Mouse (Mus musculus) c-Kit-positive CD71-positive TER-119-negative erythroid progenitor cells, embryonic 14.5 days (primary cell): Measurements from ENCODE around the gene Chat.

ENCODE experiments used
- DNase-seq: peaks from one replicate; pipeline ENCODE4 v3.0.0-alpha.2; 2013; ENCODE audit warnings: low read depth

The Chat gene

GRCm38 (mm10) chr14:32465889-32466288 lies at the start of gene Chat:
Gene Chat (minus strand): TSS chr14:32465989.
- DNase-seq: no peak

DNA sequence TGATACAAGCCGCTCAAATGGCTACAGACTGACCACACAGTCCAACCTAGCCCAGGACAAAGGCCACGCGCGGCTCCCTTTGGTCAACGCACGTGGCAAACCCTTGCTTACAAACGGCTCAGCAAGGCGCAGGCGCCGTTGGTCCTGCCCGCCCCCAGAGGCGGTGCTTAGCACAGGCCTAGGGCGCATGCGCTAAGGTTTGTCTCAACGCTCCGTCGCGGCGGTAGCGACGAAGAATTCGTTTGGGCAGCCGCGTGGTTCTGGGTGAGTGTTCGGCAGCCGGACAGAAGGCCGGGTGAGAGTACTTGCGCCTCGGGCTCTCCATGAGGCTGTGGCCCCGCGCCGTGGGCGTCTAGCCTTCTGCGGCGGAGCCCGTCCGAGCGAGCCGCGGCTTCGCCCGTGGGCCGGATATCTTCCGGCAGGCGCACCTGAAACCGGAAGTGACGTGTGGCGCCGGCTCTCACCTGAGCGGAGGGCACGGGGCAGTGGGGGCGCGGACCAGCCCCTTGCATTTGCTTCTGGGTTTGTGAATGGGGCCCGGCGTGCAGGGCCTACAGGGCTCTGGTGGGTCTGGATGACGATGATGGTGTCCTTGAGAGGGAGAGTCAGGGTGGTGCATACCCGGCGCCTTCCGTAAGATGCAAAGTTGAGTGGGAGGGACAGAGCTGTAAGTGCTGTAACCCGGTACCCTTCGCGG lies 47.7 kb upstream of the Chat start, which contains the start of gene Ercc6:
Gene Ercc6, plus strand, starts transcription at position 186 of the 697 bp plus-strand sequence.
- DNase-seq: peak; percentile 85

DNA sequence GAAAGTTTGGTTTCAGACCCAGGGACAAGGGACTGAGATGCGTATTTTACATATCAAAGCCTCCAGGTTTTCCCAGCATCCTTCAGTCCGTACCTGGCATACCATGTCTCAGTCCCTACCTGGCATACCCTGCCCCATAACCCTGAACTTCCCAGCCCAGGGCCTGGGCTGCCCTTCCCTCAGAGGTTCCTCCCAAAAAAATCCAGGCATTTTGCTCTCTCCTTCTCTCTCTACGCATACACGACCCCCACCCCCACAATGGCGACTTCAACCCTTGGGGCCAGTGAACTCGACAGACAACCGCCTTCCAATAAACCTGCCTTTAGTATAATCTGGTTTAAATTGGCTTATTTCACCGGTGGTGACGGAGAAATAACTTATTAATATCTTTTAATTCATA lies 47.1 kb upstream of the Chat start:
- no peak for DNase-seq

GRCm38 (mm10) chr14:32509443-32509961 lies 43.7 kb upstream of the Chat start:
- DNase-seq: no peak

GRCm38 (mm10) chr14:32508105-32508835 lies 42.5 kb upstream of the Chat start:
- peak; percentile 54 for DNase-seq

DNA sequence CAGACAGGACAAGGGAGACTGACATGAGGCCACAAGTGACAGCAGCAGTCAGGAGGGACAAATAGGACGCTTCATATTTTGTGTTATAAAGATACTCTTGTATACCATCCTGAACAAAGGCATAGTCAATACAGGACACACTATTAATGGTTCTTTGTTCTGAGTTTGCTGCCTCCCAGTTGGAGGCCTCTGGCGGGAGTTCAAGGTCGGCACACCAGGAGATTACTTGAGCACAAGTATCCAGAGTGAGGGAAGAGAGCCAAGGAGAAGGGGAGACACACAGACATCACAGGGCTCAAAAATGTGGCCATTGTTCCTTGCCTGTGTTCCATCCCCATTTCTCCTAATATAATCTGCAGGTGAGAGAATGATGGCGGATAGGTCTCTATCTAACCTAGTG lies 41.4 kb upstream of the Chat start:
- no peak for DNase-seq

DNA sequence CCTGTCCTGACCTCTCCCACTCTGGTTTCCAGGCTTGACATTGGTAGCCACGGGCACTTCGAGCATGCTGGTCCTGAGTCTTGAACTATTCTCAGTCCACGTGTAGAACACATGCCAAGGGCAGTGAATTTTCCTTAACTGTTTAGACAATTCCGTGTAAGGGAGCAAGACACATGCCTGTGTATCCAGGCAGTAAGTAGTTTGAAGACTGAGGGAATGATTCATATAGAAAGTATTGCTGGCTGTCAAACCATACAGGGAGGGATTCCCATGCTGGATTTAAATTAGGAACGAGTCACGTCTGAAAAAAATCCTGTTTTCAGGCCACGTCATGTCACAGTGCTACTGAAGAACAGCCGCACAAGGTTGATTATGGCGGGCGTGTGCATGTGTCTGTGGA lies 40.5 kb upstream of the Chat start:
- DNase-seq: no peak

- no peak for DNase-seq
These were observed 38.1 kb upstream of the Chat start for GRCm38 (mm10) chr14:32503897-32504296.

DNA sequence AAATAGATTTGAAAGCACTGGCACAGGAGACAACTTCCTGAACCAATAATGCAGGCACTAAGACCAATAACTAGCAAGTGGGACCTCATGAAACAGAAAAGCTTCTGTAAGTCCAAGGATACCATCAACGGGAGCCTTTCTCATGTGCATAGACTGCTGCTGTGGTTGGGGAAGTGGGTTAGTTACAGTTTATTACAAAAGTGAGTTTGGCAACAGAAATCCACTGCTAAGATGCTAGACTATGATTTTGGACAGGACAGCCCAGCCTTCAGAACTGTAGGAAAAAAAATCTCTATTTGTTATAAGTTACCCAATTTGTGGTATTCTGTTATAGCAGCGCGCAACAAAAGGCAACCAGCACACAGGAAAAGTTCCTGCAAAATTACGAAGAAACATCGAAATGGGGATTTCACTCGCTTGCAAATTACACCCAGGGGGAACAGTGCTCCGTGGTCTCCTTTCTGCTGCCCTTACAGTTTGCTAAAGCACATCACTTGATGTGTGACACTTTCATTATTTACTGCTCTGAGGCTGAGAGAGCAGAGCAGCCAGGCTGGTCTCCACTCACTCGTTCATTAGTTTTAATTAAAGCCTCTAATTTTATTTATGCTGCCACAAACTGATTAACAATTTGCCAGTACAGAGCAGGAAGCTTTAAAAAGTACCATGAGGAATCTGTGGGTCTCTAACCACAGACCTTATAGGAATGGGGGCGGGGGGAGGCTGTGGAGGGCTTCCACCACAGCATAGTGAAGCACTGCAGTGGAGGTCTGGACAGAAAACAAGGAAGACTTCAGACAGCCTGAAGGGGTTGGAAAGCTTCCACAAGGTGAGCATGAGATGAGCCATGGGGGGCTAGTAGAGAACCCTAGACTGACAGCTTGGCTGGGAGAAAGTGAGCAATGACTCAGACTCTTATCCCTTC lies 37.2 kb upstream of the Chat start:
- DNase-seq: no peak

DNA sequence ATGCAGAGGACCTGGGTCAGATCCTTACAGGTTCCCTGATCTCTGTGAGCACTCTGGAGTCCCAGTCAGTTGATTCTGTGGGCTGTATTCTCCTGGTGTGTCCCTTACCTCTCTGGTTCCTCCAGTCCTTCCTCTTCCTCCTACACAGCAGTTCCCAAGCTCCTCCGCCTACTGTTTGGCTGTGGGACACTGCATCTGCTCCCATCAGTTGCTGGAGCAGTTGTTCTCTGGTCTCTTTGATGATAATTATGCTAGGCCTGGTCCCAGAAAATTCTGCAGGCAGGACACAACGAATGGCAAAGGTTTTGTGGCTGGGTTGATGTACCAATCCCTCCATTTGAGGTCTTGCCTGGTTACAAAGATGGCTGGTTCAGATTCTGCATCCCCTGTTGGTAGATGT lies 35.5 kb upstream of the Chat start:
- no peak for DNase-seq

GRCm38 (mm10) chr14:32496115-32496850 lies 30.5 kb upstream of the Chat start:
- DNase-seq: no peak

- DNase-seq: peak; percentile 42
These were observed 26.7 kb upstream of the Chat start for GRCm38 (mm10) chr14:32492521-32492920.

DNA sequence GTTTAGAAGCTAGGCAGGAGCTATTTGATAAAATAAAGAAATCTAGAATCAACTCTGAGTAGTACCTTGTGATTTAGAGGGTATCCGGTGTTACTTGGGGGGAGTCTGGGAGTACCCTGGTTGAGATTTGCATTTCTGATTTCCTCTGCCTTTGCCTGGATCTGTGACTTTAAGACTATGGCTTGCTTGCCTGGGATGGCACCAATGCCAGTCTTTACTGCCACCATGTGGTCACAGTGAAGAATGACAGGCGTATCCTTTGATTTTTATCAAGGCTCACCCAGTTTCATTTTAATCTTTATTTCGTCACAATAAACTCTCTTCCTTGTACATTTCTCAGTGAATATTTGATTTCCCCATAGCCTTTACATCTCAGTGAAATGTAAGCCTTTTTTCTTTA lies 16.3 kb upstream of the Chat start:
- no peak for DNase-seq

- no peak for DNase-seq
These were observed 11.8 kb upstream of the Chat start for GRCm38 (mm10) chr14:32477581-32477980.

GRCm38 (mm10) chr14:32476559-32476958 lies 10.8 kb upstream of the Chat start:
- no peak for DNase-seq

DNA sequence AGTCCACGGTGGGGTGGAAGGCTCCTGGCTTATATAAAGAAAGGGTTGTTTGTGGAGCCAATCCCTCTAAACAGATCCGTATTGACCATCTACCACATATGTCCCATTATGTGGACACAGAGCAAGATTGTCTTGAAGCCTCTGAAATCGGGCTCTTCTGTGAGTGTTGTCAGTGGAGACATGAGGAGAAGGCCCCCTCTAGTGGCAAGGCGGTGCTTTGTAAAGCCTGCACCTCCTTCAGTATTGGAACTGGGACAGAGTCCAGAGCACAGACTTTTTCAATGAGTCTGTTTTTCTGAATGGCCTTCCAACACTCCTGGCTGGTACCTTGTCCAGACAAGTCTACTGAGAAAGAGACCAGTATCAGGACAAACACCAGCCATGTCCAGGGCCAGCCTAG lies 7.2 kb upstream of the Chat start:
- no peak for DNase-seq

DNA sequence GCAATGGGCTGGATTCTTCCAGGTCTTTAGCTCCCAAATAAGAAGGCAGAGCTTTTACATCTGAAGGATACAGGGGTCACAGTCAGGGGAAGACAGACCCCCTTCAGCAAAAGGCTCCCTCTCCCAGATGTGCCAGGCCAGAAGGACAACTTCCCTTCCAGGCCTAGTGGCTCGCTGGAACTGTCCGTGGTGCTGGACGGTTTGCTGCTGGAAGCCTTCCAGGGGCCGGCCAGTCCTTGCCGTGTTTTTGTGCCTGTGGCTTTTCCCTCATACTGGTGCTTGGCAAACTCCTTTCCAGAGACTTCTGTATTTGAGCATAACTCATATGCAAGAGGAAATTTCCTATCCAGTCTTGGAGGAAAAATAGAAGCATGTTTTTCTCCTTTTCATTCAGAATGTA lies 1.8 kb upstream of the Chat start:
- no peak for DNase-seq

- no peak for DNase-seq
These were observed 301 bp downstream of the Chat start for GRCm38 (mm10) chr14:32465506-32465870.

DNA sequence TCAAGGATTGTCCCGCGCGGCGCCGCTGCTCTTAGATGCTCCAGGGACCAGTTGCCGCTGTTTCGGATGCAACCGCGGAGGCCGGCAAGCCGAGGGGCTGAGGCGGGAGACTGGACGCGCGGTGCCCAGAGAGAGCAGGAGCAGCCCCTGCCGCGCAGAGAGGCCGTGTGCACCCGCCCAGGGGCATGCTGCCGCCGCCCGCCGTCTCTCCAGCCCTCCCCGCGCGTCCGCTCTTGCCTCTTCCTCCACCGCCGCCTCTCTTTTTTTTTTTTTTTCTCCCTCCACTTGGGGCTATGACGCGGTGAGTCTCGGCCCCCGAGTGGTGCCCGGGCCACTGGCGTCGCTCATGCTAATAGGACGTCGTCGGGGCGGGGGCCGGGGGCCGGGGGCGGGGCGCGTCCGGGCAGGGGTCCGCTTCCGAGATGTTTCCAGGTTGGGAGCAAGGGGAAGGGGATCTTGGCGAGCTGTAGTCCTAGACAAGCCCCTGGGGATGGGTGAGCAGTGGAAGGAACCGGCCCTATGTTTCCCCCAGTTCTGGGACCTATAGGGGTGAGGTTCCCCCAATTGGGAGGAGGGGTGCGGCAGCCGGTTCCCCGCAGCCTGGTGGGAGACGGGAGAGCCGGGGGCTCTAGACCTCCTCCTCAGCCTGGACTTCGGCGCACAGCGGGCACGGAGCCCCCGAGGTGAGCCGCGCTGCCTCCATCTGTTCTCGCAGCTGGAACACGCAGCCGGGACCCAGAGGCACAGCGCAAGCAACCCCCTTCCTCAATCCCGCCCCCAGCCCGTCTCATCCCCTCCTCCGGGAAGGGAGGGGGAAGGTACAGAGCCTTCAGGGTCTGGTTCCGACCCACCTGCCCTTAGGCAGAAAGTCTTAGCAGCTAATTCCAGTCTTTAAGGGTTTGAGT lies 936 bp downstream of the Chat start, which contains the start of gene Slc18a3:
Gene Slc18a3, minus strand, starts transcription at position 250 of the 905 bp plus-strand sequence.
- no peak for DNase-seq

GRCm38 (mm10) chr14:32463211-32464040 lies 2.4 kb downstream of the Chat start:
- no peak for DNase-seq
